Mouse (Mus musculus) midbrain, postnatal 0 days (tissue): ENCODE data around the gene Klf2. TPM values are rescaled to one million over a fixed set of nuclear protein-coding genes. Genes with fewer than 3 reads are reported as not detected.

Source experiments
- ATAC-seq: fragments of 200-750 bp; cut with Nextera tagmentation; 2 replicates; pipeline ENCODE4 v1.8.0; 2017; ENCODE audit warnings: moderate number of reproducible peaks, mild to moderate bottlenecking, moderate TSS enrichment, moderate library complexity; ENCODE audit not compliant: low FRiP score
- DNase-seq: peaks from one replicate; pipeline ENCODE4 v3.0.0-alpha.2; 2015; ENCODE audit warnings: low spot score
- H3K27ac ChIP-seq: fragments of 300-500 bp; sonication (generic); 2 replicates; pipeline ENCODE4 v1.5.1; 2014; ENCODE audit warnings: low read depth, mild to moderate bottlenecking, low read length, mixed read lengths
- H3K27me3 ChIP-seq: fragments of 300-500 bp; sonication (generic); 2 replicates; pipeline ENCODE4 v1.6.1; 2014; ENCODE audit warnings: low read length, control low read depth, mixed read lengths; ENCODE audit not compliant: insufficient read depth
- H3K36me3 ChIP-seq: fragments of 300-500 bp; sonication (generic); 2 replicates; pipeline ENCODE4 v1.6.1; 2014; ENCODE audit warnings: low read length, control low read depth, mixed read lengths; ENCODE audit not compliant: insufficient read depth
- H3K4me1 ChIP-seq: fragments of 300-500 bp; sonication (generic); 2 replicates; pipeline ENCODE4 v1.6.1; 2014; ENCODE audit warnings: mild to moderate bottlenecking, control low read depth, antibody characterized with exemption, low read length, mixed read lengths; ENCODE audit not compliant: insufficient read depth
- H3K4me2 ChIP-seq: fragments of 300-500 bp; sonication (generic); 2 replicates; pipeline ENCODE4 v1.6.1; 2014; ENCODE audit warnings: low read depth, mild to moderate bottlenecking, low read length, mixed read lengths; ENCODE audit not compliant: poor library complexity, severe bottlenecking
- H3K4me3 ChIP-seq: fragments of 300-500 bp; sonication (generic); 2 replicates; pipeline ENCODE4 v1.5.1; 2014; ENCODE audit warnings: low read depth, mild to moderate bottlenecking, low read length, moderate library complexity
- H3K9ac ChIP-seq: fragments of 300-500 bp; sonication (generic); replicated peaks from 2 replicates; pipeline ENCODE4 v1.6.1; 2014; ENCODE audit warnings: mild to moderate bottlenecking, low read length, moderate library complexity, mixed read lengths; ENCODE audit not compliant: poor library complexity, severe bottlenecking
- H3K9me3 ChIP-seq: fragments of 300-500 bp; sonication (generic); 2 replicates; pipeline ENCODE4 v1.6.1; 2016; ENCODE audit warnings: low read length, control low read depth
- CTCF ChIP-seq: IDR thresholded peaks from 2 replicates; pipeline ENCODE4 v1.5.1; 2016; ENCODE audit warnings: antibody characterized with exemption, mild to moderate bottlenecking
- WGBS: fragments of 180-500 bp; shearing (Covaris S2); extraction: QIAGEN DNeasy Blood & Tissue Kit; methylation state at CpG from one replicate; pipeline ENCODE4 v1.1.7; 2014; 5-methylcytosine and 5-hydroxymethylcytosine counted together
- polyA plus RNA-seq: library from polyadenylated mRNA; unstranded; fragments of >200 nt; fragmentation: Nextera tagmentation; extraction: Ambion mirVana; gene quantifications from 2 replicates; pipeline ENCODE4 v1.2.1, GENCODE M21; 2015
- total RNA-seq: library from RNA; depleted of rRNA; stranded (reverse); fragments of >200 nt; gene quantifications from 2 replicates; pipeline ENCODE4 v1.2.3, GENCODE M21; 2014

The Klf2 gene
- total and polyA plus RNA-seq, 2 experiments from 2014 or later, result 7.8 to 10.5 TPM

GRCm38 (mm10) chr8:72308276-72308675 is 10.6 kb upstream of the Klf2 start:
- WGBS, result 39% methylated on average over 6 of the region's 6 CpGs
- Histone ChIP-seq H3K9me3 (no peaks in the 10 kb centered on the region), H3K27me3 (no peaks in the 10 kb centered on the region), H3K4me1 (no peaks in the 10 kb centered on the region), H3K4me3 (no peak overlapping the region), H3K9ac (no peak overlapping the region), H3K36me3 (no peaks in the 10 kb centered on the region), H3K4me2 (no peak overlapping the region), H3K27ac (no peak overlapping the region)
- ATAC-seq (0 out of 2 replicates have a peak, but pooled peaks have one; percentile 34), DNase-seq (no peak)
- no peak for TF ChIP-seq CTCF

DNA sequence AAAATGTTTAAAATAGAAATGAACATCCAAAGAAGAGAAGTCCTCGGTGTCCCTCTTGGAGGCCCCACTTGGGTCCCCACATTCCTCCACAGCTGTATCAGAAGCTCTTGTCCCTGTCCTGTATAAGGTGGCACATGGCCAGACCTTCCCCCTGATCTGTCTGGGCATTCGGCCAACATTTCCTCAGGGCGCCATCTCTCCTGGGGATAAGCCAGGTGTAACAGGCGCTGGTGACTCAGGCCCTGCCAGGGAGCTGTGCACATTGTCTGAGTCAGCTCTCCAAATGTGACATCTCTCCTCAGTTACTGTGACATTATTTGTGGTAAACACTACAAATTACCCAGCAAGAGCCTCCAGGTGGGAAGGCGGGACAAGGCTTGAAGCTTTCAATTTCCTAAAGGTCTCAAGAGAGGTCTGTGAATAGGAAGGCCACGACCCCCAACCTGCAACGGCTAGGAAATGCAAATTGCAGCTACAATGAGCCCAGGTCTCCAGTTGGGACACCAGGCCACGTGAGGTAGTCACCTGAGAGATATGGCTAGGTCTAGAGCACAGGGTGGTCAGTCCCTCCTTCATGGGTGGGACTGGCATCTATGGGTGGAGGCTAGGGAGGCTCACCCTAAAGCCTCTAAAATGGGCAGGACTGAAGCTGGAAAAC is 7.9 kb upstream of the Klf2 start:
- ATAC-seq, result no peak
- no peak for TF ChIP-seq CTCF

DNA sequence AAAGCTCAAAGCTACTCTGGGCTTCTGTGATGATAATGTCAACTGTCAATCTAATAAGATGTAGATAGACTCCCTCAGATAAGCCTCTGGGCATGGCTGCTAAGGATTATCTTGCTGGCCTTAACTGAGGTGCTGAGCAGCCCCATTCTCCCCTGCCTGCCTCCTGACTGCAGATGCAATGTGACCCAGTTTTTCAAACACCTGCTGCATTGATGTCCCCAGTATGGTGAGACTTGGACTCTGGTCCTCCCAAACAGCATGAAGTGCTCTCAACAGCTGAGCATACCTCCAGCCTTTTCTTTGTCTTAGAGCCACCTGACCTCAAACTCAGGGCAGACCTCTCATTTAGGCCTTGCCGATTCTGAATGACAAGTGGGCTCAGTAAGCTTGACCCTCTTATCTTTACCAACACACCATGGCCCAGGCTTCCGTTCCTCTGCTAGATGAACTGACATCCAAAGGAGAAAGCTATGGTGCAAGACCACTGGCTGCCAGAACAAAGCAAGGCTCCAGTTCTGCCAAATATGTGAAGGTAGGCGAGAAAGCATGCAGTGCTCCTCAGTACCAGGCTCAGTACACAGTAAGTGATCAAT is 5.8 kb upstream of the Klf2 start:
- H3K27me3 ChIP-seq, result no peaks in the 10 kb centered on the region
- H3K9me3 ChIP-seq, result no peaks in the 10 kb centered on the region
- ATAC-seq (no peak), DNase-seq (no peak)
- no peaks in the 10 kb centered on the region for H3K4me1 ChIP-seq
- no peak overlapping the region for H3K27ac ChIP-seq
- TF ChIP-seq CTCF, result no peak
- WGBS, result 82% methylated on average over 3 of the region's 3 CpGs
- H3K36me3 ChIP-seq, result no peaks in the 10 kb centered on the region
- no peak overlapping the region for H3K9ac ChIP-seq
- H3K4me3 ChIP-seq, result no peak overlapping the region
- no peak overlapping the region for H3K4me2 ChIP-seq

More for the DNA sequence above, 7.9 kb upstream of the Klf2 start:
- Histone ChIP-seq H3K4me3 (no peak overlapping the region), H3K27ac (no peak overlapping the region), H3K9ac (no peak overlapping the region), H3K27me3 (no peaks in the 10 kb centered on the region), H3K9me3 (no peaks in the 10 kb centered on the region), H3K36me3 (no peaks in the 10 kb centered on the region), H3K4me2 (no peak overlapping the region), H3K4me1 (no peaks in the 10 kb centered on the region)
- peak; percentile 46 for DNase-seq
- WGBS, result 37% methylated on average over 8 of the region's 8 CpGs

GRCm38 (mm10) chr8:72316053-72316695 is 2.7 kb upstream of the Klf2 start:
- no peak overlapping the region for H3K4me2 ChIP-seq
- no peak overlapping the region for H3K27ac ChIP-seq
- no peaks in the 10 kb centered on the region for H3K36me3 ChIP-seq
- 19% methylated on average over 10 of the region's 10 CpGs for WGBS
- H3K9ac ChIP-seq, result no peak overlapping the region
- no peaks in the 10 kb centered on the region for H3K9me3 ChIP-seq
- ATAC-seq (no peak), DNase-seq (no peak)
- no peak for TF ChIP-seq CTCF
- no peaks in the 10 kb centered on the region for H3K4me1 ChIP-seq
- H3K4me3 ChIP-seq, result no peak overlapping the region
- peaks cover 18% of the 10 kb centered on the region for H3K27me3 ChIP-seq

DNA sequence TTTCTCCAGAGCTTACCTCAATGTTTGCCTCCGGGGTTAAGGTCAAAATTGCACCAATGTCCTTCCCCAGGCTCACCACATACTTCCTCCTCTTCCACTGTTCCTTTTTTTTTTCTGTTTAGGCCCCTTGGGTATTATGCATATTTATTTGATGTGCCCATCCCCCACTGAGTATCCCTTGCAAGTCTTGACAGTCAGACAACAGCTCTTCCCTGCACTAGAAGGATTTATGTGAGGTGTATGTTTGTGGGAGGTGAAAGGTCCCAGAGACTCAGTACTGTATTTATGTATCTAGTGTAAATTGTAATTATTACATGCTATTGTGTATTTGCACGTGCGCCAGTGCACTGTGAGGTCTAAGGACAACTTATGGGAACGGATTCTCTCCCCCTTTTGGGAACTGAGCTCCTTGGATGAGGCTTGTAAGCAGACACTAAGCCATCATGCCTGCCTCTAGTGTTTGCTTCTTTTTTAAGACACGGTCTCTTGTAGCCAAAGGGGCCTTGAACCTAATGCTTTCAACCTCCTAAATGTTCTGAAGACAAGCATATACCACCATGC is 1.0 kb upstream of the Klf2 start:
- Histone ChIP-seq H3K27me3 (peaks cover 22% of the 10 kb centered on the region), H3K4me2 (no peak overlapping the region), H3K36me3 (no peaks in the 10 kb centered on the region), H3K27ac (no peak overlapping the region), H3K9me3 (no peaks in the 10 kb centered on the region), H3K4me3 (no peak overlapping the region), H3K9ac (no peak overlapping the region), H3K4me1 (no peaks in the 10 kb centered on the region)
- 49% methylated on average over 5 of the region's 5 CpGs for WGBS
- ATAC-seq, result no peak
- no peak for DNase-seq
- no peak for TF ChIP-seq CTCF

GRCm38 (mm10) chr8:72319397-72319796 is 564 bp downstream of the Klf2 start:
- H3K27ac ChIP-seq, result no peak overlapping the region
- under 1% methylated on average over 34 of the region's 48 CpGs for WGBS
- H3K4me1 ChIP-seq, result no peaks in the 10 kb centered on the region
- ATAC-seq (peak; percentile 11; the same call in 1 of the 2 replicates), DNase-seq (no peak)
- H3K9ac ChIP-seq, result peak overlapping the region; percentile 56
- H3K4me2 ChIP-seq, result peak overlapping the region; percentile 59
- TF ChIP-seq CTCF, result no peak
- H3K9me3 ChIP-seq, result no peaks in the 10 kb centered on the region
- H3K27me3 ChIP-seq, result peaks cover 22% of the 10 kb centered on the region
- H3K4me3 ChIP-seq, result peak overlapping the region; percentile 44
- H3K36me3 ChIP-seq, result no peaks in the 10 kb centered on the region
